Mouse (Mus musculus) limb, embryonic 11.5 days (tissue): ENCODE results near the gene Foxn3. TPM values are rescaled to one million over a fixed set of nuclear protein-coding genes. Genes with fewer than 3 reads are reported as not detected.

Experiments
- ATAC-seq: fragments of 200-750 bp; cut with Nextera tagmentation; 2 replicates; pipeline ENCODE4 v1.8.0; 2017; ENCODE audit warnings: low read depth; ENCODE audit not compliant: insufficient number of reproducible peaks, low FRiP score, low TSS enrichment
- DNase-seq: peaks from one replicate; pipeline ENCODE4 v3.0.0-alpha.2; 2015; ENCODE audit warnings: low spot score
- H3K27ac ChIP-seq: fragments of 300-500 bp; sonication (generic); replicated peaks from 2 replicates; pipeline ENCODE4 v1.5.1; 2014; ENCODE audit warnings: low read depth, mild to moderate bottlenecking, low read length
- H3K27me3 ChIP-seq: fragments of 300-500 bp; sonication (generic); 2 replicates; pipeline ENCODE4 v1.6.1; 2014; ENCODE audit warnings: mild to moderate bottlenecking, low read length, mixed read lengths; ENCODE audit not compliant: control insufficient read depth, insufficient read depth
- H3K36me3 ChIP-seq: fragments of 300-500 bp; sonication (generic); 2 replicates; pipeline ENCODE4 v1.6.1; 2014; ENCODE audit warnings: mild to moderate bottlenecking, low read length, moderate library complexity, mixed read lengths; ENCODE audit not compliant: control insufficient read depth, insufficient read depth
- H3K4me1 ChIP-seq: fragments of 300-500 bp; sonication (generic); 2 replicates; pipeline ENCODE4 v1.6.1; 2014; ENCODE audit warnings: low read length, mixed read lengths; ENCODE audit not compliant: control insufficient read depth, insufficient read depth
- H3K4me2 ChIP-seq: fragments of 300-500 bp; sonication (generic); 2 replicates; pipeline ENCODE4 v1.6.1; 2014; ENCODE audit warnings: low read depth, mild to moderate bottlenecking, moderate library complexity; ENCODE audit not compliant: severe bottlenecking
- H3K4me3 ChIP-seq: fragments of 300-500 bp; sonication (generic); 2 replicates; pipeline ENCODE4 v1.5.1; 2014; ENCODE audit warnings: low read depth, low read length
- H3K9ac ChIP-seq: fragments of 300-500 bp; sonication (generic); 2 replicates; pipeline ENCODE4 v1.6.1; 2014; ENCODE audit warnings: mild to moderate bottlenecking, low read length
- H3K9me3 ChIP-seq: fragments of 300-500 bp; sonication (generic); 2 replicates; pipeline ENCODE4 v1.6.1; 2016; ENCODE audit warnings: low read length; ENCODE audit not compliant: control insufficient read depth
- WGBS: fragments of 180-500 bp; shearing (Covaris S2); extraction: QIAGEN DNeasy Blood & Tissue Kit; methylation state at CpG from one replicate; pipeline ENCODE4 v1.1.7; 2014; 5-methylcytosine and 5-hydroxymethylcytosine counted together
- polyA plus RNA-seq: library from polyadenylated mRNA; unstranded; fragments of >200 nt; fragmentation: Nextera tagmentation; extraction: Ambion mirVana; gene quantifications from 2 replicates; pipeline ENCODE4 v1.2.1, GENCODE M21; 2014

The Foxn3 gene
- polyA plus RNA-seq, 1 experiment from 2014 or later = 95.6 TPM

- H3K9ac ChIP-seq = no peak overlapping the region
- H3K27me3 ChIP-seq = no peaks in the 10 kb centered on the region
- no peaks in the 10 kb centered on the region for H3K36me3 ChIP-seq
- no peak overlapping the region for H3K4me3 ChIP-seq
- no peak for DNase-seq
- no peak for ATAC-seq
- H3K4me2 ChIP-seq = no peak overlapping the region
- H3K9me3 ChIP-seq = no peaks in the 10 kb centered on the region
- no peak overlapping the region for H3K27ac ChIP-seq
- peaks cover 13% of the 10 kb centered on the region; the same call in 1 of the 2 replicates for H3K4me1 ChIP-seq
- 84% methylated on average over 5 of the region's 5 CpGs for WGBS
Observed at GRCm38 (mm10) chr12:99287081-99287480, 276.3 kb downstream of the Foxn3 start.

GRCm38 (mm10) chr12:99286662-99287061 lies 276.7 kb downstream of the Foxn3 start:
- no peaks in the 10 kb centered on the region for H3K27me3 ChIP-seq
- no peak overlapping the region for H3K4me3 ChIP-seq
- no peak for ATAC-seq
- no peak for DNase-seq
- no peak overlapping the region for H3K9ac ChIP-seq
- peaks cover 13% of the 10 kb centered on the region; the same call in 1 of the 2 replicates for H3K4me1 ChIP-seq
- H3K9me3 ChIP-seq = no peaks in the 10 kb centered on the region
- 90% methylated on average over 6 of the region's 6 CpGs for WGBS
- H3K36me3 ChIP-seq = no peaks in the 10 kb centered on the region
- H3K4me2 ChIP-seq = no peak overlapping the region
- H3K27ac ChIP-seq = no peak overlapping the region

- no peak overlapping the region for H3K9ac ChIP-seq
- no peaks in the 10 kb centered on the region for H3K9me3 ChIP-seq
- H3K4me2 ChIP-seq = no peak overlapping the region
- no peak overlapping the region for H3K4me3 ChIP-seq
- H3K27me3 ChIP-seq = no peaks in the 10 kb centered on the region
- no peak for DNase-seq
- no peak for ATAC-seq
- H3K36me3 ChIP-seq = no peaks in the 10 kb centered on the region
- WGBS = 85% methylated on average over 8 of the region's 8 CpGs
- no peak overlapping the region for H3K27ac ChIP-seq
- H3K4me1 ChIP-seq = peaks cover 13% of the 10 kb centered on the region; the same call in 1 of the 2 replicates
Observed at GRCm38 (mm10) chr12:99285656-99286055, 277.7 kb downstream of the Foxn3 start.

GRCm38 (mm10) chr12:99285199-99285598 lies 278.2 kb downstream of the Foxn3 start:
- WGBS = 68% methylated on average over 9 of the region's 9 CpGs
- H3K27ac ChIP-seq = no peak overlapping the region
- no peak for ATAC-seq
- H3K4me1 ChIP-seq = peaks cover 13% of the 10 kb centered on the region; the same call in 1 of the 2 replicates
- no peak overlapping the region for H3K4me2 ChIP-seq
- no peak overlapping the region for H3K4me3 ChIP-seq
- H3K27me3 ChIP-seq = no peaks in the 10 kb centered on the region
- peak overlapping the region; percentile 28; the same call in 1 of the 2 replicates for H3K9ac ChIP-seq
- DNase-seq = no peak
- H3K36me3 ChIP-seq = no peaks in the 10 kb centered on the region
- H3K9me3 ChIP-seq = no peaks in the 10 kb centered on the region

GRCm38 (mm10) chr12:99284419-99285069 lies 278.8 kb downstream of the Foxn3 start:
- no peak overlapping the region for H3K4me2 ChIP-seq
- WGBS = 68% methylated on average over 8 of the region's 8 CpGs
- H3K9me3 ChIP-seq = no peaks in the 10 kb centered on the region
- no peak overlapping the region for H3K4me3 ChIP-seq
- no peak overlapping the region for H3K27ac ChIP-seq
- no peak for DNase-seq
- peaks cover 13% of the 10 kb centered on the region; the same call in 1 of the 2 replicates for H3K4me1 ChIP-seq
- no peaks in the 10 kb centered on the region for H3K36me3 ChIP-seq
- no peak overlapping the region for H3K9ac ChIP-seq
- ATAC-seq = 0 out of 2 replicates have a peak, but pooled peaks have one; percentile 48
- H3K27me3 ChIP-seq = no peaks in the 10 kb centered on the region

GRCm38 (mm10) chr12:99280826-99281225 lies 282.6 kb downstream of the Foxn3 start:
- Histone ChIP-seq H3K27me3 (no peaks in the 10 kb centered on the region), H3K9ac (no peak overlapping the region), H3K4me3 (no peak overlapping the region), H3K36me3 (peaks cover 2% of the 10 kb centered on the region; the same call in 1 of the 2 replicates), H3K27ac (no peak overlapping the region), H3K9me3 (peaks cover 2% of the 10 kb centered on the region; the same call in 1 of the 2 replicates), H3K4me2 (no peak overlapping the region), H3K4me1 (peaks cover 13% of the 10 kb centered on the region; the same call in 1 of the 2 replicates)
- DNase-seq = no peak
- WGBS = 94% methylated on average over 13 of the region's 13 CpGs
- no peak for ATAC-seq

GRCm38 (mm10) chr12:99280291-99280690 lies 283.1 kb downstream of the Foxn3 start:
- Histone ChIP-seq H3K4me3 (no peak overlapping the region), H3K4me2 (no peak overlapping the region), H3K27me3 (no peaks in the 10 kb centered on the region), H3K27ac (no peak overlapping the region), H3K9ac (no peak overlapping the region), H3K9me3 (peaks cover 2% of the 10 kb centered on the region; the same call in 1 of the 2 replicates), H3K4me1 (peaks cover 9% of the 10 kb centered on the region; the same call in 1 of the 2 replicates), H3K36me3 (peaks cover 2% of the 10 kb centered on the region; the same call in 1 of the 2 replicates)
- ATAC-seq (no peak), DNase-seq (no peak)
- WGBS = 86% methylated on average over 4 of the region's 4 CpGs

GRCm38 (mm10) chr12:99279426-99279825 lies 284.0 kb downstream of the Foxn3 start:
- no peak for DNase-seq

More at GRCm38 (mm10) chr12:99279426-99279825, 284.0 kb downstream of the Foxn3 start:
- WGBS = 92% methylated on average over 4 of the region's 4 CpGs
- Histone ChIP-seq H3K4me1 (peaks cover under 1% of the 10 kb centered on the region; the same call in 1 of the 2 replicates), H3K4me2 (no peak overlapping the region), H3K36me3 (peaks cover 2% of the 10 kb centered on the region; the same call in 1 of the 2 replicates), H3K4me3 (no peak overlapping the region), H3K9me3 (peaks cover 2% of the 10 kb centered on the region; the same call in 1 of the 2 replicates), H3K27ac (no peak overlapping the region), H3K27me3 (no peaks in the 10 kb centered on the region), H3K9ac (no peak overlapping the region)
- ATAC-seq = no peak
